Mouse (Mus musculus): ENCODE results near the gene Cxcl17. TPM values are rescaled to one million over a fixed set of nuclear protein-coding genes. Genes with fewer than 3 reads are reported as not detected.

Cxcl17 gene
- polyA plus RNA-seq, 3 experiments from 2014 or later, result not detected

DNA sequence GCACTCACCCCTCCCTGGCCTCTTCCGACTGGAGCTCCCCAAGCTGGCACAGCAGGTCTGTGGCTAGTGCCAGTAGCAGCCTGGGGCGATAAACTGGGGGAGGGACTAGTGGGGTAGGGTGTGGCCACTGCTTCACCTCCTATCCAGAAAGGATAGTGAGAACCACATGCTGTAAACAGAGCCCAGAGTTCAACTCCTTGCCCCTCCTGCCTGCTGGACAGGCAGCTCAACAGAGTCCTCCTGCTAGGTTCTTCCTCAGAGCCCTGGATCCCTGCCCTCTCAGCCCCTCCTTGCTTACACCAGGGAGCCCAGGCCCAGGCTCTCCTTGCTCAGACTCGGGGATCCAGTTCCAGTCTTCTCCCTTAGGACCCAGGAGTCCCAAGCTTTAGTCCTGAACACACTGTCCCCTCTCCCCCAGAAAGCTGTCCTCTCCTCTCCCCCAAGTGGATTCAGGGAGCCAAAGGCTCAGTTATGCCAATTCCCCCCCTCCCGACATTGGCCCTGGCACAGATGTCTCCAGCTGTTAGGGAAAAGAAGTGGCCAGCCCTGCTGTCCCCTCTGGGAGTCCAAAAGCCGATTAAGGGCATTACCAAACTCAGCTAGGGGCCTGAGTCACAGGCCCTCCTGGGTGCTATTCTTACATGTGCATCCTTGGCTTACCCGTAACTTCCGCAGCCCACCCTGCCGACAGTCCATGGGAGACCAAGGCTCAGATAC lies 22.5 kb downstream of the Cxcl17 start:
- ATAC-seq, result no peak

DNA sequence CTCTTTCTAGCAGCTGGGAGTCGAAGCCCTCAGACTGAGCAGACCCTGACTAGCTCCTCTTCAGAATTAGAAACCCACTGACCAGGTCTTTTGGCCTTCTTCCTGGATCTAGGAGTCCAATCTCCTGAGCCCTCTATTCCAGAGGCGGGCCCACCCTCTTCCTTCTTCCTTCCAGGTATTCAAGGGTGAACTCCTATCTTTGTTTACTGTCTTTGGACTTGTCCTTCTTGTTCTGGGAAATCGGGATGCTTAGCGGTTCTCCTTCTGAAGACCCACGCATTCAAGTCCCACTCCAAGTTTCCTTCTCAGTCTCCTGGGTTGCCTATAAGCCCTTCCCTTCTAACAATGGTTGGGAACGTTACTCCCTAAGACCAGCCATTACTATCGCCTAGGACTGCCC lies 23.8 kb downstream of the Cxcl17 start:
- no peak for ATAC-seq

DNA sequence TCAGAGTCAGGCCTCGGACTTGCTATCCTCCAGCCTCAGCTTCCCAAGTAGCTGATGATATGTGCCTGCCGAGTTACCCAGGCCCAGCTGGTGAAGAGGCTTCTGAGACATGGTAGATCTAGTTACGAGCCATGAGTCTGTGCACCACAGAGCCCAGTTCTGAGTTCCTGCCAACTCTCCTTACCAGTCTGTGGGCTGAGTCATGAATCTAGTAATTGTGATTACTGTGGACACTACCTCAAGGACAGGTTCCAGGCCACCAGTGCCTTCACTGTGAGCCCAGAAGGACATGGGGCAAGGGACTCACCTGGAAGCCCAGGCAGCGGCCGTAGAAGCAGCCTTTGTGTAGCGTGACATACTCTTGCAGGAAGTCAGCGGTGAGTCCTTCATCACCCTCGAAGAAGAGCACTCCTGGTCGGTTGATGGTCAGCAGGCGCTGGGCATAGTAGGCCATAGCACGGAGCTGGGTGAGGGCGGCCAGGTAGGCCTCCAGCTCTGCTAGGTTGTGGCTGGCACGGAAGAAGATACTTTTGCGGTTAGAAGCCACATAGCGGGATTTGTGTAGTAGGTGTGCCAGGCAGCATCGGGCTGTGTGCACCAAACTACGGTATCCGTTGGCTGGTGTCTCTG lies 24.8 kb downstream of the Cxcl17 start:
- no peak for ATAC-seq

DNA sequence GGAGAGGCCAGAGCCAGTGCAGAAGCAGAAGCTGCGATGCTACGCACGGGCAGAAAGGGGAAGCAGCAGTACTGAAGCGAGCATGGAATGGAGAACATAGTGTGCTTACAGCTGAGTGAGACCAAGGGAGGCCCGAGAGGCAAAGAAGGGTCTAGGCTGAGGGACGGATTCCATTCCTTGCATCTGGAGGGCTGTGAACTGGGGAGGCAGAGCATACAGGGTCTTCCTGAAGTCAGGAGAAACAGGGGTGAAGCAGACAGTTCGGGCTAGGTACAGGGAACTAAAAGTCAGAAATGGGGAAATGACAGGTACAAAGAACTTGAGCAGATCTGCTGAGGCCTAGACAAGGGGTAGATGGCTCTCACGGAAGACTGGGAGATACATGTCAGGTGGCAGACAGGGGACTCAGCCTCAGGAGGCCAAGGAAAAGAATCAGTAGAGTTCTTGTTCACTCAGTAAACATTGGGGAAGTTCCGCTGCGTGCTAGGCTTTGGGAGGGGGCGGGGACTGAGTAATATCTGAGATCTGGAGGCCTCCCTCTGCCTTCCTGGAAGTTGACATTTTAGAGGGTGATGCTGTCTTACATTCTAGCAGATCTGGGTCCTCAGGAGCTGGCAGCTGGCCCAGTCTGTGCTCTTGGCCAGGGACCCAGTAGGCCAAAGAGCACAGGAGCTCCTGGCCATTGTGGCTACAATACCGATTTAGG lies 26.7 kb downstream of the Cxcl17 start:
- peak; percentile 92 for ATAC-seq

- no peak for ATAC-seq
Measured at GRCm38 (mm10) chr7:25385259-25385658, 27.4 kb downstream of the Cxcl17 start.

DNA sequence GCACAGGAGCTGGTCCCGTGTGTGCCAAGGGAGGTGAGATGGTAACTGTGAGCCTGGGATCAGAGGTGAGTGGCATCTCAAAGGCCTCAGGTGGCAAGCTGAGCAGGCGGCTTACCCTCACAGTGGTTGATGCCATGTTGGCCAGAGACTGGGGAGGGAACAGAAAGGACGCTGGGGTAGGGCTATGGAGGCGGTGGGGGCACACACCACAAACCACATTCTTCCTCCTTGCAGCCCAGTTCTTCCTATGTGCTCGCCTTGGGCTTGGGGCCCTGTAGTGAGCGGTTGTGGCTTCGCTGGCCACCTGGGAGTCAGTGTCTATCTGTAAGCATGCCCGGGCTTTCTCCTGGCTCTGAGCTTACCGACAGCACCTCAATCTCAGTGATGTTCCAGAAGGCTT lies 27.9 kb downstream of the Cxcl17 start:
- ATAC-seq, result no peak

GRCm38 (mm10) chr7:25384318-25384717 lies 28.4 kb downstream of the Cxcl17 start:
- no peak for ATAC-seq

- no peak for ATAC-seq
Measured at GRCm38 (mm10) chr7:25383891-25384290, 28.8 kb downstream of the Cxcl17 start.

- no peak for ATAC-seq
Measured at GRCm38 (mm10) chr7:25383385-25383784, 29.3 kb downstream of the Cxcl17 start.

GRCm38 (mm10) chr7:25382541-25382940 lies 30.1 kb downstream of the Cxcl17 start:
- no peak for ATAC-seq

DNA sequence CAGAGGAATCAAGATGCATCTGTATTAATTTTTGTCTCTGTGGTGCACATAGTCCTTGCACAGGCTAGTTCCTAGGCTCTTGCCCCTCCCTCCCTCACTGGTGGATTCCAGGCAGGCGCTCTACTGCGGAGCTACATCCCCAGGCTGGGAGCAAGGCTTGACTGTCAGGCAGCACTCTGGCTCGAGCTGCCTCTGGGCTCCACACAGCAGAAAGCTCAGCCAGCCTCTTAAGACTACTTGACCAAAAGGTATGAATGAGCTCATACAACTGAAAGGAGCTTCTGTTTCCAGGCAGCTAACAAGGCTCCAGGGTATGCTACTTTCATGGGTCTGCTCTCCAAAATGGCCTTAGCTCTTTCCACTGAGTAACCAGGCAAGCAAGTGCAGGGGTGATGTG lies 31.4 kb downstream of the Cxcl17 start:
- no peak for ATAC-seq

- ATAC-seq, result no peak
Measured at GRCm38 (mm10) chr7:25380392-25381283, 32.0 kb downstream of the Cxcl17 start.

DNA sequence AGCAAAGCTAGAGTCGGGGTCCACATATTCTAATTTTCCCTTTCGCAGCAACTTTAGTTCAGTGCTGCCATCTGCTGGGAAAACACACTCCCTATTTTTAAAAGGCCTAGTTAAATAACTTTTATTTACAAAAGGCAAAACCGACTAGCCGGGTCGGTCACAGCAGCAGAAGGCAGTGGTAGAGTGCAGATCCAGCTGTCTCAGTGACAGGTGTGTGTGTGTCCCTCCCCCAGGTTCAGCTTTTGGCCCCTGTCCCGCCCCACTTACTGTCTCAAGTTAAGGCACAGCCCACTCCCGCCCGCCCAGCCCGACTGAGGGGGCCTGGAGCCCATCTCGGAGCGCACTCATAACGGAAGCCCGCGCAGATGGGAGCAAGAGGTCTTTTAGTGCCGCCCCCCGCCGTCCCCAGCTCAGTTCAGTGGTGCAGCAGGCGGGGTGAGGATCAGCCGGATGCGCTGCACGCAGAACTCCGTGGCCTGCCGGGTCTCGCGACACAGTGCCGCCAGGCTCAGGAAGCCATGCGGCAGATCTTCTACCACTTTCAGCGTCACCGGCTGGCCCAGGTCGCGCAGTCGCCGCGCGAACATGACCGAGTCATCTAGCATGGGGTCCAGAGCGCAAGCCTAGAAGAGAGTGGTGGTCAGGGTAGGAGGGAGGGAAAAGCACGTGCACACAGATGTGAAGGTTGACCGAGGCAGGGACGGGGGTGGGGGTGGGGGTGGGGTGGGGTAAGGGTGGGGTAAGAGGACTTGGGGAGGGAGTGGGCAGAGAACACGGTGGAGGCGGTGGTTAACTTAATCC lies 32.9 kb downstream of the Cxcl17 start:
- ATAC-seq, result peak; percentile 97

GRCm38 (mm10) chr7:25378181-25379100 lies 34.2 kb downstream of the Cxcl17 start:
- no peak for ATAC-seq

GRCm38 (mm10) chr7:25377100-25377700 lies 35.5 kb downstream of the Cxcl17 start:
- ATAC-seq, result no peak

DNA sequence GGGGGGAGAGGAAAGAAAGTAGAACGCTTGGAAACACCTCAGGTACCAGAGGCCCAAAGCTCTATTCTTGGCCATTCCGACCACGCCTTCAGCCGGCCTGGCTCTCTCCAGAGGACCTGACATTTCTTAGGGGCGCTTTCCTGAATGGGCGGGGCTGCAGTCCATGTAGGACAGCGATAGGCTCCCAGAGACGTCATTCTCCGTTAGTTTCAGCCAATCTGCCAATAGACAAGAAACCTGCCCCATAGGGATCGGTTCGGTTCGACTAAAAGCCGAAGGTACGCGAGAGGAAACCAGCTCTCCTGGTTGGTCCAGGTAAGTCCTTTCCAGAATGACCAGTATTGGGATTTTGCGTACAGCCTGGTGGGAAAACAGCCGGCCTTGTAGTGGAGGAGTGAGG lies 36.1 kb downstream of the Cxcl17 start:
- no peak for ATAC-seq

- ATAC-seq, result no peak
Measured at GRCm38 (mm10) chr7:25372441-25372840, 40.2 kb downstream of the Cxcl17 start.

DNA sequence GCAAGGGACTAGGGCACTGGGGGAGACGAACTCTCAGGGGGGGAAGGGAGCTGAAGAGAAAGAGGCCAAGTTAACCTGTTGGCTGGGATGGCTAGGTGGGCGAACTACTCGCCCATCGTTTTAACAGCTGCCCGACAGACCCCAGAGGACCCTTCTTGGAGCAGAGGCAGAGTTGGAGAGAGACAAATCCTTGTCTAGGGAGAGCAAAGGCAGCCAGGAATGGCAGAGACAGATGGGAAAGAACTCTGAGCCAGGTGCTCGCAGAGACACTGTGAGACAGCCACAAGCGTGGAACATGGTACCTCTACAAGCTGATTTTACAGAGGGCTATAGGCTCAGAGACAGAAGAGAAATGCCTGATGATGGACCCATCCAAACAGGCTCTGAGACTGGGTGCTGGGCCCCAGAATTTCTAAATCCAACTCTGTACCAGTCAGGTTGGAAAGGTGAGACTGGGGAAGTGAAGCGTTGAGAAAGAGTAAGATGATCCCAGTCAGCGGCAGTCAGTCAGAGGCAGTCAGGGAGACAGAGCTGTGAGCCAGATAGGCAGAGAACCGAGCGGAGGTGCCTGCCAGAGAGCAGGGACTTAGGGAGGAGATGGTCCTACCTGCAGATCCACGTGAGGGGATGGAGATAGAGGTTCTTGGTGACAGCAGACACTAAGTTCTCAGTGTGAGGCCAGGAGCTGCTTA lies 43.5 kb downstream of the Cxcl17 start, which contains the start of gene Cnfn:
Gene Cnfn (minus strand): TSS at position 667 of the 692 bp plus-strand sequence.
- no peak for ATAC-seq

GRCm38 (mm10) chr7:25368333-25368732 lies 44.4 kb downstream of the Cxcl17 start:
- ATAC-seq, result no peak
